Mouse (Mus musculus): ENCODE results near the gene Zfp446. TPM values are rescaled to one million over a fixed set of nuclear protein-coding genes. Genes with fewer than 3 reads are reported as not detected.
A peak's percentile ranks its signal among the peaks of the same experiment; 100 is the strongest.

Zfp446 gene
- polyA plus RNA-seq, 1 experiment, result 5.1 TPM

GRCm38 (mm10) chr7:12961511-12962141, 16.0 kb upstream of the Zfp446 start:
- Histone ChIP-seq H3K4me3 (ENCODE audit: low read depth, low read length) (peak overlapping the region; percentile 65), H3K9ac (ENCODE audit: low read depth, poor library complexity, severe bottlenecking) (peak overlapping the region; percentile 62), H3K27me3 (ENCODE audit: control insufficient read depth, insufficient read depth, low read length, poor library complexity, severe bottlenecking) (no peaks in the 10 kb centered on the region), H3K36me3 (ENCODE audit: control insufficient read depth, insufficient read depth, low read length, poor library complexity, severe bottlenecking) (no peaks in the 10 kb centered on the region), H3K27ac (ENCODE audit: insufficient read depth, low read length) (no peak overlapping the region), H3K4me1 (ENCODE audit: control insufficient read depth, insufficient read depth, low read length) (no peaks in the 10 kb centered on the region), H3K9me3 (replicated peaks; ENCODE audit: control insufficient read depth, insufficient read depth, low read length, poor library complexity, severe bottlenecking) (no peaks in the 10 kb centered on the region)
- TF ChIP-seq CTCF (IDR thresholded peaks at IDR 0.05; ENCODE audit: low read depth, low read length) (no peak), POLR2A (IDR thresholded peaks at IDR 0.05; ENCODE audit: insufficient read depth, low read length) (no peak), EP300 (IDR thresholded peaks at IDR 0.05; ENCODE audit: insufficient read depth, low read depth, low read length) (no peak)

- Histone ChIP-seq H3K27me3 (ENCODE audit: control insufficient read depth, insufficient read depth, low read length, poor library complexity, severe bottlenecking) (no peaks in the 10 kb centered on the region), H3K4me1 (ENCODE audit: control insufficient read depth, insufficient read depth, low read length) (no peaks in the 10 kb centered on the region), H3K27ac (ENCODE audit: insufficient read depth, low read length) (peak within 1 kb of the TSS; percentile 20), H3K9ac (ENCODE audit: low read depth, poor library complexity, severe bottlenecking) (peak within 1 kb of the TSS; percentile 67), H3K4me3 (ENCODE audit: low read depth, low read length) (peak within 1 kb of the TSS; percentile 75), H3K36me3 (ENCODE audit: control insufficient read depth, insufficient read depth, low read length, poor library complexity, severe bottlenecking) (no peaks in the 10 kb centered on the region), H3K9me3 (replicated peaks; ENCODE audit: control insufficient read depth, insufficient read depth, low read length, poor library complexity, severe bottlenecking) (no peaks in the 10 kb centered on the region)
- no peak for TF ChIP-seq POLR2A (IDR thresholded peaks at IDR 0.05; ENCODE audit: insufficient read depth, low read length)
- TF ChIP-seq EP300 (IDR thresholded peaks at IDR 0.05; ENCODE audit: insufficient read depth, low read depth, low read length), result 0 out of 2 replicates have a peak, but pooled peaks have one; percentile 9
- no peak for TF ChIP-seq CTCF (IDR thresholded peaks at IDR 0.05; ENCODE audit: low read depth, low read length)
Measured at GRCm38 (mm10) chr7:12965678-12966091, 12.0 kb upstream of the Zfp446 start, which contains the start of gene Zfp324. Gene Zfp324, plus strand, starts transcription at chr7:12965838.

- H3K36me3 ChIP-seq (ENCODE audit: control insufficient read depth, insufficient read depth, low read length, poor library complexity, severe bottlenecking), result no peaks in the 10 kb centered on the region
- H3K27ac ChIP-seq (ENCODE audit: insufficient read depth, low read length), result peak overlapping the region; percentile 16; the same call in 1 of the 2 replicates
- H3K9me3 ChIP-seq (replicated peaks; ENCODE audit: control insufficient read depth, insufficient read depth, low read length, poor library complexity, severe bottlenecking), result no peaks in the 10 kb centered on the region
- H3K9ac ChIP-seq (ENCODE audit: low read depth, poor library complexity, severe bottlenecking), result peak overlapping the region; percentile 67
- peak overlapping the region; percentile 75 for H3K4me3 ChIP-seq (ENCODE audit: low read depth, low read length)
- TF ChIP-seq EP300 (IDR thresholded peaks at IDR 0.05; ENCODE audit: insufficient read depth, low read depth, low read length), result no peak
- no peaks in the 10 kb centered on the region for H3K4me1 ChIP-seq (ENCODE audit: control insufficient read depth, insufficient read depth, low read length)
- no peaks in the 10 kb centered on the region for H3K27me3 ChIP-seq (ENCODE audit: control insufficient read depth, insufficient read depth, low read length, poor library complexity, severe bottlenecking)
Measured at GRCm38 (mm10) chr7:12966104-12966845, 11.4 kb upstream of the Zfp446 start.

- no peak overlapping the region for H3K27ac ChIP-seq (ENCODE audit: insufficient read depth, low read length)
- no peak for TF ChIP-seq EP300 (IDR thresholded peaks at IDR 0.05; ENCODE audit: insufficient read depth, low read depth, low read length)
- no peak for TF ChIP-seq CTCF (IDR thresholded peaks at IDR 0.05; ENCODE audit: low read depth, low read length)
- TF ChIP-seq POLR2A (IDR thresholded peaks at IDR 0.05; ENCODE audit: insufficient read depth, low read length), result peak; percentile 9
- no peaks in the 10 kb centered on the region for H3K27me3 ChIP-seq (ENCODE audit: control insufficient read depth, insufficient read depth, low read length, poor library complexity, severe bottlenecking)
- H3K4me1 ChIP-seq (ENCODE audit: control insufficient read depth, insufficient read depth, low read length), result no peaks in the 10 kb centered on the region
- H3K4me3 ChIP-seq (ENCODE audit: low read depth, low read length), result peak overlapping the region; percentile 43
- no peaks in the 10 kb centered on the region for H3K36me3 ChIP-seq (ENCODE audit: control insufficient read depth, insufficient read depth, low read length, poor library complexity, severe bottlenecking)
- no peaks in the 10 kb centered on the region for H3K9me3 ChIP-seq (replicated peaks; ENCODE audit: control insufficient read depth, insufficient read depth, low read length, poor library complexity, severe bottlenecking)
- H3K9ac ChIP-seq (ENCODE audit: low read depth, poor library complexity, severe bottlenecking), result peak overlapping the region; percentile 4
Measured at GRCm38 (mm10) chr7:12970906-12971305, 6.7 kb upstream of the Zfp446 start.

- no peak overlapping the region for H3K4me3 ChIP-seq (ENCODE audit: low read depth, low read length)
- no peak for TF ChIP-seq POLR2A (IDR thresholded peaks at IDR 0.05; ENCODE audit: insufficient read depth, low read length)
- no peak for TF ChIP-seq CTCF (IDR thresholded peaks at IDR 0.05; ENCODE audit: low read depth, low read length)
- no peak for TF ChIP-seq EP300 (IDR thresholded peaks at IDR 0.05; ENCODE audit: insufficient read depth, low read depth, low read length)
- H3K27me3 ChIP-seq (ENCODE audit: control insufficient read depth, insufficient read depth, low read length, poor library complexity, severe bottlenecking), result no peaks in the 10 kb centered on the region
- H3K9ac ChIP-seq (ENCODE audit: low read depth, poor library complexity, severe bottlenecking), result no peak overlapping the region
- H3K36me3 ChIP-seq (ENCODE audit: control insufficient read depth, insufficient read depth, low read length, poor library complexity, severe bottlenecking), result no peaks in the 10 kb centered on the region
- H3K27ac ChIP-seq (ENCODE audit: insufficient read depth, low read length), result peak overlapping the region; percentile 32; the same call in 1 of the 2 replicates
- no peaks in the 10 kb centered on the region for H3K4me1 ChIP-seq (ENCODE audit: control insufficient read depth, insufficient read depth, low read length)
- H3K9me3 ChIP-seq (replicated peaks; ENCODE audit: control insufficient read depth, insufficient read depth, low read length, poor library complexity, severe bottlenecking), result no peaks in the 10 kb centered on the region
Measured at GRCm38 (mm10) chr7:12978931-12979722, 1.5 kb downstream of the Zfp446 start.

Data from ES-Bruce4 (cell line).